Mouse (Mus musculus): ENCODE measurements around the gene Slc4a11. TPM values are rescaled to one million over a fixed set of nuclear protein-coding genes. Genes with fewer than 3 reads are reported as not detected.

The Slc4a11 gene
- polyA plus RNA-seq, 1 experiment from 2014 or later: 0.59 TPM

GRCm38 (mm10) chr2:130642684-130643369 lies 54.5 kb downstream of the Slc4a11 start, which contains the start of gene Lzts3:
Lzts3 (minus strand) TSS chr2:130642803.
- peaks cover 17% of the 10 kb centered on the region for H3K4me1 ChIP-seq (ENCODE audit: control insufficient read depth, insufficient read depth, low read depth, low read length)
- WGBS: 3% methylated on average over 39 of the region's 40 CpGs

GRCm38 (mm10) chr2:130642197-130642660 lies 55.1 kb downstream of the Slc4a11 start:
- Histone ChIP-seq H3K9ac (ENCODE audit: low read depth, low read length) (peak overlapping the region; percentile 85), H3K36me3 (ENCODE audit: control insufficient read depth, insufficient read depth, low read length) (no peaks in the 10 kb centered on the region), H3K4me1 (ENCODE audit: control insufficient read depth, insufficient read depth, low read depth, low read length) (peaks cover 17% of the 10 kb centered on the region), H3K9me3 (ENCODE audit: control insufficient read depth, low read length) (no peaks in the 10 kb centered on the region), H3K27me3 (replicated peaks; ENCODE audit: control insufficient read depth, insufficient read depth, low read length) (peaks cover 5% of the 10 kb centered on the region), H3K27ac (ENCODE audit: low read depth, low read length) (peak overlapping the region; percentile 78), H3K4me3 (ENCODE audit: low read length) (peak overlapping the region; percentile 75), H3K4me2 (ENCODE audit: low read length) (peak overlapping the region; percentile 79)
- WGBS: 0% methylated on average over 21 of the region's 27 CpGs
- ATAC-seq: peak; percentile 72

More at GRCm38 (mm10) chr2:130642684-130643369, 54.5 kb downstream of the Slc4a11 start, which contains the start of gene Lzts3:
- H3K9me3 ChIP-seq (ENCODE audit: control insufficient read depth, low read length): no peaks in the 10 kb centered on the region
- H3K4me3 ChIP-seq (ENCODE audit: low read length): peak within 1 kb of the TSS; percentile 75
- peak; percentile 95 for ATAC-seq
- 0 out of 2 replicates have a peak, but pooled peaks cover 2% of the 10 kb centered on the region for H3K27me3 ChIP-seq (replicated peaks; ENCODE audit: control insufficient read depth, insufficient read depth, low read length)
- peak within 1 kb of the TSS; percentile 85 for H3K9ac ChIP-seq (ENCODE audit: low read depth, low read length)
- no peaks in the 10 kb centered on the region for H3K36me3 ChIP-seq (ENCODE audit: control insufficient read depth, insufficient read depth, low read length)
- H3K4me2 ChIP-seq (ENCODE audit: low read length): peak within 1 kb of the TSS; percentile 79
- H3K27ac ChIP-seq (ENCODE audit: low read depth, low read length): peak within 1 kb of the TSS; percentile 78

- Histone ChIP-seq H3K4me1 (ENCODE audit: control insufficient read depth, insufficient read depth, low read depth, low read length) (peaks cover 17% of the 10 kb centered on the region), H3K9me3 (ENCODE audit: control insufficient read depth, low read length) (no peaks in the 10 kb centered on the region), H3K9ac (ENCODE audit: low read depth, low read length) (peak overlapping the region; percentile 85), H3K27ac (ENCODE audit: low read depth, low read length) (peak overlapping the region; percentile 78; the same call in 1 of the 2 replicates), H3K36me3 (ENCODE audit: control insufficient read depth, insufficient read depth, low read length) (no peaks in the 10 kb centered on the region), H3K27me3 (replicated peaks; ENCODE audit: control insufficient read depth, insufficient read depth, low read length) (peaks cover 12% of the 10 kb centered on the region), H3K4me2 (ENCODE audit: low read length) (peak overlapping the region; percentile 79), H3K4me3 (ENCODE audit: low read length) (peak overlapping the region; percentile 75)
- WGBS: 71% methylated on average over 6 of the region's 6 CpGs
- ATAC-seq: no peak
These were observed 55.8 kb downstream of the Slc4a11 start for GRCm38 (mm10) chr2:130641351-130642025.

GRCm38 (mm10) chr2:130639276-130639675 lies 58.0 kb downstream of the Slc4a11 start:
- WGBS: 85% methylated on average over 6 of the region's 6 CpGs
- H3K9ac ChIP-seq (ENCODE audit: low read depth, low read length): no peak overlapping the region
- H3K9me3 ChIP-seq (ENCODE audit: control insufficient read depth, low read length): no peaks in the 10 kb centered on the region
- H3K4me1 ChIP-seq (ENCODE audit: control insufficient read depth, insufficient read depth, low read depth, low read length): peaks cover 33% of the 10 kb centered on the region
- H3K4me3 ChIP-seq (ENCODE audit: low read length): no peak overlapping the region
- peaks cover 9% of the 10 kb centered on the region; the same call in 1 of the 2 replicates for H3K36me3 ChIP-seq (ENCODE audit: control insufficient read depth, insufficient read depth, low read length)
- no peak overlapping the region for H3K4me2 ChIP-seq (ENCODE audit: low read length)
- H3K27me3 ChIP-seq (replicated peaks; ENCODE audit: control insufficient read depth, insufficient read depth, low read length): peaks cover 33% of the 10 kb centered on the region
- no peak overlapping the region for H3K27ac ChIP-seq (ENCODE audit: low read depth, low read length)
- ATAC-seq: no peak

GRCm38 (mm10) chr2:130638101-130638611 lies 59.2 kb downstream of the Slc4a11 start:
- Histone ChIP-seq H3K4me1 (ENCODE audit: control insufficient read depth, insufficient read depth, low read depth, low read length) (peaks cover 35% of the 10 kb centered on the region), H3K4me3 (ENCODE audit: low read length) (no peak overlapping the region), H3K27ac (ENCODE audit: low read depth, low read length) (no peak overlapping the region), H3K9ac (ENCODE audit: low read depth, low read length) (no peak overlapping the region), H3K9me3 (ENCODE audit: control insufficient read depth, low read length) (no peaks in the 10 kb centered on the region), H3K4me2 (ENCODE audit: low read length) (no peak overlapping the region), H3K27me3 (replicated peaks; ENCODE audit: control insufficient read depth, insufficient read depth, low read length) (peaks cover 36% of the 10 kb centered on the region), H3K36me3 (ENCODE audit: control insufficient read depth, insufficient read depth, low read length) (peaks cover 9% of the 10 kb centered on the region; the same call in 1 of the 2 replicates)
- WGBS: 33% methylated on average over 16 of the region's 16 CpGs
- no peak for ATAC-seq

GRCm38 (mm10) chr2:130635847-130636246 lies 61.5 kb downstream of the Slc4a11 start:
- no peak overlapping the region for H3K4me3 ChIP-seq (ENCODE audit: low read length)
- peaks cover 36% of the 10 kb centered on the region for H3K27me3 ChIP-seq (replicated peaks; ENCODE audit: control insufficient read depth, insufficient read depth, low read length)
- no peak overlapping the region for H3K9ac ChIP-seq (ENCODE audit: low read depth, low read length)
- peaks cover 9% of the 10 kb centered on the region; the same call in 1 of the 2 replicates for H3K36me3 ChIP-seq (ENCODE audit: control insufficient read depth, insufficient read depth, low read length)
- peaks cover 19% of the 10 kb centered on the region for H3K4me1 ChIP-seq (ENCODE audit: control insufficient read depth, insufficient read depth, low read depth, low read length)
- no peaks in the 10 kb centered on the region for H3K9me3 ChIP-seq (ENCODE audit: control insufficient read depth, low read length)
- 22% methylated on average over 16 of the region's 21 CpGs for WGBS
- H3K27ac ChIP-seq (ENCODE audit: low read depth, low read length): no peak overlapping the region
- peak overlapping the region; percentile 8; the same call in 1 of the 2 replicates for H3K4me2 ChIP-seq (ENCODE audit: low read length)
- no peak for ATAC-seq

- H3K27me3 ChIP-seq (replicated peaks; ENCODE audit: control insufficient read depth, insufficient read depth, low read length): peaks cover 36% of the 10 kb centered on the region
- H3K4me1 ChIP-seq (ENCODE audit: control insufficient read depth, insufficient read depth, low read depth, low read length): peaks cover 18% of the 10 kb centered on the region
- ATAC-seq: no peak
- H3K4me3 ChIP-seq (ENCODE audit: low read length): peak overlapping the region; percentile 28
- no peak overlapping the region; the same call in 1 of the 2 replicates for H3K27ac ChIP-seq (ENCODE audit: low read depth, low read length)
- no peaks in the 10 kb centered on the region for H3K9me3 ChIP-seq (ENCODE audit: control insufficient read depth, low read length)
- H3K9ac ChIP-seq (ENCODE audit: low read depth, low read length): peak overlapping the region; percentile 43
- H3K36me3 ChIP-seq (ENCODE audit: control insufficient read depth, insufficient read depth, low read length): peaks cover 9% of the 10 kb centered on the region; the same call in 1 of the 2 replicates
- peak overlapping the region; percentile 51 for H3K4me2 ChIP-seq (ENCODE audit: low read length)
- 10% methylated on average over 38 of the region's 38 CpGs for WGBS
These were observed 62.4 kb downstream of the Slc4a11 start for GRCm38 (mm10) chr2:130634739-130635411.

All from hindbrain, embryonic 16.5 days (tissue).